Mouse (Mus musculus) heart, postnatal 4 days (tissue): Measurements from ENCODE around the gene Padi1. TPM values are rescaled to one million over a fixed set of nuclear protein-coding genes. Genes with fewer than 3 reads are reported as not detected.

ENCODE experiments used
- DNase-seq: peaks from one replicate; pipeline ENCODE4 v3.0.0; 2021
- total RNA-seq, 2 experiments: library from RNA; stranded (reverse); gene quantifications; 2 replicates each; pipeline ENCODE4 v1.2.3; 2021

Padi1 gene
- total RNA-seq: not detected

GRCm38 (mm10) chr4:140845666-140846065, at the start of gene Padi1:
Padi1 (minus strand) TSS chr4:140845778.
- no peak for DNase-seq

- no peak for DNase-seq
Measured at GRCm38 (mm10) chr4:140892163-140892530, 46.6 kb upstream of the Padi1 start.

GRCm38 (mm10) chr4:140891525-140892162, 46.1 kb upstream of the Padi1 start:
- no peak for DNase-seq

GRCm38 (mm10) chr4:140883852-140884251, 38.3 kb upstream of the Padi1 start:
- DNase-seq: peak; percentile 52

GRCm38 (mm10) chr4:140882981-140883380, 37.4 kb upstream of the Padi1 start:
- DNase-seq: no peak

GRCm38 (mm10) chr4:140882365-140882764, 36.8 kb upstream of the Padi1 start:
- no peak for DNase-seq

GRCm38 (mm10) chr4:140881771-140882170, 36.2 kb upstream of the Padi1 start:
- DNase-seq: no peak

GRCm38 (mm10) chr4:140881026-140881670, 35.6 kb upstream of the Padi1 start:
- no peak for DNase-seq

- DNase-seq: no peak
Measured at GRCm38 (mm10) chr4:140880207-140880606, 34.6 kb upstream of the Padi1 start.

GRCm38 (mm10) chr4:140879739-140880138, 34.2 kb upstream of the Padi1 start:
- DNase-seq: no peak

- DNase-seq: no peak
Measured at GRCm38 (mm10) chr4:140879116-140879515, 33.5 kb upstream of the Padi1 start.

GRCm38 (mm10) chr4:140878655-140879054, 33.1 kb upstream of the Padi1 start:
- DNase-seq: no peak

GRCm38 (mm10) chr4:140877441-140877840, 31.9 kb upstream of the Padi1 start:
- DNase-seq: no peak

GRCm38 (mm10) chr4:140876681-140877080, 31.1 kb upstream of the Padi1 start:
- DNase-seq: no peak

- DNase-seq: no peak
Measured at GRCm38 (mm10) chr4:140876161-140876560, 30.6 kb upstream of the Padi1 start.

- no peak for DNase-seq
Measured at GRCm38 (mm10) chr4:140873011-140873410, 27.4 kb upstream of the Padi1 start.

GRCm38 (mm10) chr4:140872686-140872992, 27.1 kb upstream of the Padi1 start:
- DNase-seq: no peak

- no peak for DNase-seq
Measured at GRCm38 (mm10) chr4:140871851-140872685, 26.5 kb upstream of the Padi1 start.

- no peak for DNase-seq
Measured at GRCm38 (mm10) chr4:140871376-140871775, 25.8 kb upstream of the Padi1 start.

- no peak for DNase-seq
Measured at GRCm38 (mm10) chr4:140870876-140871275, 25.3 kb upstream of the Padi1 start.

GRCm38 (mm10) chr4:140869945-140870344, 24.4 kb upstream of the Padi1 start:
- no peak for DNase-seq

GRCm38 (mm10) chr4:140868484-140869190, 23.1 kb upstream of the Padi1 start:
- no peak for DNase-seq

- no peak for DNase-seq
Measured at GRCm38 (mm10) chr4:140862036-140862650, 16.6 kb upstream of the Padi1 start.
